Mouse (Mus musculus) left cerebral cortex, adult 9 months (tissue): ENCODE measurements around the gene Zfp710.
"Not testable (repeated sequence)": the region's sequence is repeated elsewhere in the genome, so short reads cannot be mapped to it uniquely, and the experiment has no call there.

ENCODE experiments used
- DNase-seq, 2 experiments: peaks; one replicate each; pipeline ENCODE4 v3.0.0; 2022; ENCODE audit warnings: low spot score in 2 of 2

Zfp710 gene

DNA sequence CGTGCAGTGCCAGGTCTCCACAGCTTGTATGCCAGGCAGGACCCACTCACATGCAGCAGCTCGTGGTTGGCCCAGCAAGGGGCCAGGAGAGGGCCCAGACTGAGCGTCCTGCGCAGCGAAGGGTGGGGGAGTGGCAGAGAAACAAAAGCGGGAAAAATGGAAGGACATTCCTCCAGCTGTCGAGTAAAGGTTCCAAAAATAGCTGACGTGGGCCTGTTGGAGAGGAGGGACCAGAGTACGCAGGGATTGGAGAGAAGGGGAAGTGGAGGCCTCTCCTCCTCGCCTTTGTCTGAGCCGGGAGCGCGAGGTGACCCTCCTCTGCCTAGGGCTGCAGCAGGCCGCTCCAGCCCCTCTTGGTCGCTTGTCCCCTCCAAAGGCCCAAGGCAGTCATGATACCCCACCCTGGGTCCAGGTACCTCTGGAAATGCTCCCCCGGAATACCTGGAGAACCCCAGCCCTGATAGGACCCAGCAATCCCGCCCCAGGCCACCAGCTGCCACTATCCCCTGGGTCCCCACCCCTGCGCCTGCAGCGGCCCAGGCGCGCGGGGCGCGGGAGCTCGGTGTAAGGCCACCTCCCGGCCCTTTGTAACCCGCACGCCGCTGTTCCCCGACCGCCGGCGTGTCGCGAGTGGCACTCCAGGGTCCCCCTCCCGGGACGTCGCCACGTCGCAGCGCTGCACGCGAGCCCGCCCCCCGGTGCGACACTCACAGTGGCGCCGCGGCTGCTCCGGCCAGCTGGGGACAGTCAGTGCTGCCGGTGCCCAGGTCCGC is 90.0 kb downstream of the Zfp710 start:
- DNase-seq, result peak in 1 of 2 experiments; percentile 56

GRCm38 (mm10) chr7:80115224-80115590 is 90.6 kb downstream of the Zfp710 start, which contains the start of gene Idh2:
Idh2 (minus strand) TSS chr7:80115392.
- peak; percentile 71 to 89 for DNase-seq

DNA sequence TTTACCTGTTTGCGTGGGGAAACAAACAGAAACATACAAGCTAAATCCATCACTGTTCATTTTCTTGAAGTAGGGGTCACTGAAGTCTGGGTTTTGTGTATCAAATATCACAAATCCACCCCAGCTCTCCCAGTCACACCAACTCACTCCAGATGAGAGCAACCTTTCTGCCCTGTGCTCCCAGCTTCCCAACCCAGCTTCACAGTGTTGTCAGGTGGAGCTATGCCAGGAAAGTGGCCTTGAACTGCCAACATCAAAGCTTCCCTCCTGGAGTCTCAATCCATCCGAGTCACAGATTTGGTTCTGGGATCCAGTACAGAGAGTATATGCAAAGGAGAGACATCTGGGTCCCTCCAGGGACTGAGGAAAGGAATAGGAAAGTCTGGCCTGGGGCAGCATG is 91.5 kb downstream of the Zfp710 start:
- DNase-seq, result no peak

- DNase-seq, result peak in 1 of 2 experiments; percentile 64
These were observed 94.6 kb downstream of the Zfp710 start for GRCm38 (mm10) chr7:80119198-80119597.

DNA sequence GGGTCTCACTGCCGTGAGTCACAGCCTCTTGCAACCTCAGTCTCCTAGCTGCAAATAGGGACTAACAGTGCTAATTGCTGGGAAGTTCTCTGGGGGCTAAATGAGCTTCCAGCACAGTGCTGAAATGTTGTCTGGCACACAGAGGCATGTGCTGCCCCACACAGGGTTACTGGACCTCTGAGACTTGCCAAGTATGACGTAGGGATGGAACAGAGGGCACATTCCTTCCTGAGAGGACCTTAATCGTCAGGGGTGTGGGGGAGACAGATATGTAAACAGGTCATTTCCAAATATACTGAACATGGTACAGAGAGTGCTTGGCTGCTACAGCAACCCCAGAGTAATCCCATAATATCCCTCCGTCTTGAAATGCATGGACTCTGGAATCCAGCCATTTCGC is 96.5 kb downstream of the Zfp710 start:
- DNase-seq, result no peak

DNA sequence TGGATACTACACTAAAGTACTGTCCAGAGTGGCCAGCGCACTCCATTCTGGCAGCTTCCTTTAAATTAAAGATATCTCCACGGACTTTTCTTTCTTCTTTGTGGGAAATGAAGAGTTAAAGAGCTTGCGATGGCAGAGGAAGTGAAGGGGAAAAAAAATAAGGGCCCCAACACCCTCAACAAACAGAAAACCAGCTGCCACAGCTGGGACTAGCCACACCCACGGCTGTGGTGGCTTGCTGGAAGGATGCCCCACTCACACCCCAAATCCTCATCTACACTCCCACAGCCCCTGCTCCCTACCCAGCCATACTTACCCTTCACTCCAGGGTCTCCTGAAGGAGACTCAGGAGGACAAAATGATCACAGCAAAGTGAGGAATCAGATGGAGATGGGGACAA is 98.5 kb downstream of the Zfp710 start:
- no peak for DNase-seq

- no peak for DNase-seq
These were observed 99.1 kb downstream of the Zfp710 start for GRCm38 (mm10) chr7:80123672-80124071.

DNA sequence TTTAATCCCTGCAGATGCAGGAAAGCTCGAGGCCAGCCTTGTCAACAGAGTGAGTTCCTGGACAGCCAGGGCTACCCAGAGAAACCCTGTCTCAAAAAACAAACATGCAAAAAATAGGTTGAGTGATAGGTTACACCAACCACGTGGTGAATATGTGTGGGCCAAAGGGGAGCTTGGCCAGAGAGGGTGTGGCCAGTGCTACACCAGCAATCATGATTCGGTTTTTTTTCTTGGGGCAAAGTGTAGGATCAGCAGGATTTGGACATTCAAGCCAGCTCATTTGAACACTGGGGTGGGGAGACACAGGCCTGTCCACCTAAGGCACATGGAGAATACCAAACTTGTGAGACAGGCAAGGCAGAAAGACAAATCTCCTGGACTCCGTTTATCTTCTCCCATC is 104.7 kb downstream of the Zfp710 start:
- no peak for DNase-seq

- no peak for DNase-seq
These were observed 105.9 kb downstream of the Zfp710 start for GRCm38 (mm10) chr7:80130344-80131055.

DNA sequence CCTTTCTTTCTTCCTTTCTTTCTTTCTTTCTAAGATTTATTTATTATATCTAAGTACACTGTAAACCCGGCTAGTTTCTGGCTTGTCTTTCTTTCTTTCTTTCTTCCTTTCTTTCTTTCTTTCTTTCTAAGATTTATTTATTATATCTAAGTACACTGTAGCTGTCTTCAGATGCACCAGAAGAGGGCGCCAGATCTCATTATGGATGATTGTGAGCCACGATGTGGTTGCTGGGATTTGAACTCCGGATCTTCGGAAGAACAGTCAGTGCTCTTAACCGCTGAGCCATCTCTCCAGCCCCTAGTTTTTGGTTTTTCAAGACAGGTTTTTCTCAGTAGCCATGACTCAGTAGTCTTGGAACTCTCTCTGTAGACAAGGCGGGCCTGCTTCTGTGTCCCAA is 106.7 kb downstream of the Zfp710 start:
- not testable (repeated sequence) for DNase-seq

DNA sequence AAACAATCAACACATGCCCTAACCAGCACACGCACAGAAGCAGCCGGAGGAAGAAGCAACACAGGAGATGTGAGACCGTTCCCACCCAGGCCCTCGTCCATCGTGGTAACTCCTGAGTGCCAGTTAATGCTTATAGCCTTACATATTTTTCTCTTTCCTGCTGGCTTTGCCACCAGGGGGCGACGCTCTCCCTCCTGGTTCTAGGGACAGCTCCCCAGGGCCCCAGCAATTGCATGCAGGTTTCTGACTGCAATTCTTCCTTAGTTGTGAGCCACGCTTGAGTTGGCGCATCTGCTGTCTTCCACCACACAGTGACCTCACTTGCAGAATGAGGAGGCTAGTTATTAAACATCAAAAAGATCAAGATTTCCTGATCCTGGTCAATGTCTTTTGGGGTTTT is 107.9 kb downstream of the Zfp710 start:
- DNase-seq, result no peak

GRCm38 (mm10) chr7:80134454-80135172 is 110.0 kb downstream of the Zfp710 start:
- DNase-seq, result peak; percentile 40 to 66

- no peak for DNase-seq
These were observed 110.5 kb downstream of the Zfp710 start for GRCm38 (mm10) chr7:80135173-80135532.

DNA sequence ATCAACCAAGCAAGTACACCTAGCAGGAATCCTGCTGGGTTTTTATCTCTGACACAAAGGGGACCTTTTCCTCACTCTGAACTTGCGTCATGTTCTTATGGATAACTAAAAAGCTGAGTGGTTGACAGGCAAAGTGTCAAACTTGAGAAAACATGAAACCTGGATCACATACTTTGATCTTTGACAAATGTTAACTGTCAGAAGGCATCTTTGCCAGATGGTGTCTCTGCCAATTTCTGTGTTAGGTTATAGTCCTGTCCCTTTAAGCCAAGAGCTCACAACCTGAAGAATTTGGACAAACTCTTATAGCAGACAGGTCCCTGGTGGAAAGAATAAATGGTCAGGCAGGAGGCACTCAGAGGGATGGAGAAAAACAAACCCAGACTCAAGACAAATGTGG is 113.8 kb downstream of the Zfp710 start:
- DNase-seq, result no peak

DNA sequence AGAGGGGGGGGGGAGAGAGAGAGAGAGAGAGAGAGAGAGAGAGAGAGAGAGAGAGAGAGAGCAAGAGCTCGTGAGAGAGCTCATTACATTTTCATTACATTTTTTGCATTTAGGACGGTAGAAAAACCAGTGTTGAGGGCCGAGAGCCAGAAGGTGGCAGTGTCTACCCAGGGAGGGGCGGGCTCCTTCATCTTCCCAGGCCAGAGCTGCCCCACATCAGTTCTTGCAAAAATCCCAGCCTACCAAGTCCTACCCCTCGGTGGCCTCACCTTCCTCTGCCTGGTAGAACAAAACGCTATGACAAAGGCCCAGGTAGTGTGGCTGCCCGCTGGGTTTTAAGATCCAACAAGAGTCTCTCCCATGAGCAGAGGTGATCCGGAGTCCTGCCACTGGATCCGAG is 116.2 kb downstream of the Zfp710 start:
- peak in 1 of 2 experiments; percentile 75 for DNase-seq
